Mouse (Mus musculus): Measurements from ENCODE around the gene Gm7029.
A peak's percentile ranks its signal among the peaks of the same experiment; 100 is the strongest.

DNA sequence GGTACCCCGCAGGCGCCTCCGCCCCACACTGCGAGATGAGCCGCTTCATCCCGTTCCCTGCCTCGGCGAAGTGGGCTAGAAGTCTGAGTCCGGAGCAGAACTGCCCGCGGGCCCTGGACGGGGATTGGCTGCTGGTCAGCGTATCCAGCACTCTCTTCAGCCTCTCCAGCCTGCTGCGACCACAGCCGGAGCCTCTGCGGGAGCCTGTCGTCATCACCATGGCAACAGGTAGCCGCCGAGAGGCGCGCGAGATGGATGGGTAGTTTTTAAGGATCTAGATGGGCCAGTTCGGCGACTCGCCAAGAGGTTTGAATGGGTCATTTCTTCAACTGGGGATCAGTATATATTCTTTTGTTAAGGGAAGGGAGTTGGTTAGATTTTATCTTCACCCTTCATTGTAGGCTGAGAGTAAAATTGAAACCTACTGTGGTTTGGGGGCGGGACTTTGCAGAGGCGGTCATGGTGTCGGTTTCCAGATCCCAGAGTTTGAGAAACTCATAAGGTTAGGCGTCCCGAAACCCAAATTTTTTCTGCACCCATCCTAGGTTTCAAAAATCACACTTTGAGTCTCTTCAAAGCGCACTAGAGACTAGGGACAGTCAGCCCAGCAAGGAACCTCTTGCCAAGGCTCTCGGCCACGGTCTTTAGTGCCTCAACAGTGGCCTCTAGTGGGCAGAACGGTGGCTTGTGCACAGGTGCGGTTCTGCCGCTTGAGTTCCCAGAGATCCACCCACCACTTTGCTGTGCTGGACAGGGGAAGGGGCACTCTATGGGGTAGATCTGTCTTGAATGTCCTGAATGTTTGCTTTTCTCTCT lies 46.9 kb downstream of the Gm7029 start:
- peak; percentile 79 for TF ChIP-seq CTCF (IDR thresholded peaks at IDR 0.05; ENCODE audit: low read depth, low read length)
- TF ChIP-seq GATA1 (IDR thresholded peaks at IDR 0.05; ENCODE audit: borderline replicate concordance, low read length): no peak
